Mouse (Mus musculus) lung, postnatal 0 days (tissue): ENCODE results near the gene Dpysl4. TPM values are rescaled to one million over a fixed set of nuclear protein-coding genes. Genes with fewer than 3 reads are reported as not detected.

ENCODE experiments used
- ATAC-seq: fragments of 200-750 bp; cut with Nextera tagmentation; 2 replicates; pipeline ENCODE4 v1.8.0; 2017; ENCODE audit warnings: moderate library complexity
- DNase-seq: peaks from one replicate; pipeline ENCODE4 v3.0.0-alpha.2; 2016; ENCODE audit warnings: low spot score
- H3K27ac ChIP-seq: fragments of 300-500 bp; sonication (generic); 2 replicates; pipeline ENCODE4 v1.5.1; 2014; ENCODE audit warnings: antibody characterized with exemption, mild to moderate bottlenecking, low read length, mixed read lengths
- H3K27me3 ChIP-seq: fragments of 300-500 bp; sonication (generic); replicated peaks from 2 replicates; pipeline ENCODE4 v1.6.1; 2014; ENCODE audit warnings: low read length, mixed read lengths; ENCODE audit not compliant: insufficient read depth
- H3K36me3 ChIP-seq: fragments of 300-500 bp; sonication (generic); 2 replicates; pipeline ENCODE4 v1.6.1; 2014; ENCODE audit warnings: low read length, mixed read lengths; ENCODE audit not compliant: insufficient read depth
- H3K4me1 ChIP-seq: fragments of 300-500 bp; sonication (generic); 2 replicates; pipeline ENCODE4 v1.6.1; 2014; ENCODE audit warnings: antibody characterized with exemption, low read depth, low read length, mixed read lengths; ENCODE audit not compliant: insufficient read depth
- H3K4me2 ChIP-seq: fragments of 300-500 bp; sonication (generic); replicated peaks from 2 replicates; pipeline ENCODE4 v1.6.1; 2014; ENCODE audit warnings: low read depth, mild to moderate bottlenecking, low read length, moderate library complexity, mixed read lengths
- H3K4me3 ChIP-seq: fragments of 300-500 bp; sonication (generic); 2 replicates; pipeline ENCODE4 v1.5.1; 2014; ENCODE audit warnings: low read depth, low read length
- H3K9ac ChIP-seq: fragments of 300-500 bp; sonication (generic); replicated peaks from 2 replicates; pipeline ENCODE4 v1.6.1; 2014; ENCODE audit warnings: low read depth, mild to moderate bottlenecking
- H3K9me3 ChIP-seq: fragments of 300-500 bp; sonication (generic); 2 replicates; pipeline ENCODE4 v1.6.1; 2016; ENCODE audit warnings: low read length, mixed read lengths
- CTCF ChIP-seq: IDR thresholded peaks from 2 replicates; pipeline ENCODE4 v1.5.1; 2016; ENCODE audit warnings: antibody characterized with exemption, mild to moderate bottlenecking
- EP300 ChIP-seq: IDR thresholded peaks from 2 replicates; pipeline ENCODE4 v1.6.1; 2016; ENCODE audit warnings: antibody characterized with exemption, mild to moderate bottlenecking, control low read depth
- WGBS: fragments of 180-500 bp; shearing (Covaris S2); extraction: QIAGEN DNeasy Blood & Tissue Kit; methylation state at CpG from one replicate; pipeline ENCODE4 v1.1.7; 2014; 5-methylcytosine and 5-hydroxymethylcytosine counted together
- polyA plus RNA-seq: library from polyadenylated mRNA; unstranded; fragments of >200 nt; fragmentation: Nextera tagmentation; extraction: Ambion mirVana; gene quantifications from 2 replicates; pipeline ENCODE4 v1.2.1, GENCODE M21; 2015

Dpysl4 gene
- polyA plus RNA-seq, 1 experiment from 2014 or later, result 0.54 TPM

GRCm38 (mm10) chr7:139136906-139137491, 51.2 kb downstream of the Dpysl4 start:
- Histone ChIP-seq H3K27me3 (no peaks in the 10 kb centered on the region), H3K9me3 (no peaks in the 10 kb centered on the region), H3K4me3 (no peak overlapping the region), H3K4me2 (no peak overlapping the region), H3K36me3 (no peaks in the 10 kb centered on the region), H3K27ac (no peak overlapping the region), H3K4me1 (no peaks in the 10 kb centered on the region), H3K9ac (no peak overlapping the region)
- ATAC-seq (no peak), DNase-seq (no peak)
- WGBS, result 46% methylated on average over 5 of the region's 5 CpGs
- TF ChIP-seq CTCF (no peak), EP300 (no peak)

- TF ChIP-seq CTCF (no peak), EP300 (no peak)
- no peaks in the 10 kb centered on the region for H3K4me1 ChIP-seq
- no peak for ATAC-seq
- no peak overlapping the region for H3K27ac ChIP-seq
- no peak for DNase-seq
- no peaks in the 10 kb centered on the region for H3K9me3 ChIP-seq
- H3K27me3 ChIP-seq, result no peaks in the 10 kb centered on the region
- no peak overlapping the region for H3K4me3 ChIP-seq
- no peaks in the 10 kb centered on the region for H3K36me3 ChIP-seq
- no peak overlapping the region for H3K9ac ChIP-seq
- H3K4me2 ChIP-seq, result no peak overlapping the region
- WGBS, result 41% methylated on average over 11 of the region's 11 CpGs
These were observed 54.2 kb downstream of the Dpysl4 start for GRCm38 (mm10) chr7:139139921-139140461.

- Histone ChIP-seq H3K4me3 (no peak overlapping the region), H3K4me1 (0 out of 2 replicates have a peak, but pooled peaks cover 2% of the 10 kb centered on the region)
- DNase-seq, result no peak
These were observed 58.0 kb downstream of the Dpysl4 start for GRCm38 (mm10) chr7:139143785-139144184.

GRCm38 (mm10) chr7:139145891-139146290, 60.1 kb downstream of the Dpysl4 start:
- H3K9me3 ChIP-seq, result no peaks in the 10 kb centered on the region
- no peaks in the 10 kb centered on the region for H3K36me3 ChIP-seq
- no peak overlapping the region for H3K9ac ChIP-seq
- DNase-seq (no peak), ATAC-seq (0 out of 2 replicates have a peak, but pooled peaks have one; percentile 23)
- H3K27me3 ChIP-seq, result no peaks in the 10 kb centered on the region
- H3K4me3 ChIP-seq, result no peak overlapping the region
- 0 out of 2 replicates have a peak, but pooled peaks cover 2% of the 10 kb centered on the region for H3K4me1 ChIP-seq
- WGBS, result 44% methylated on average over 7 of the region's 7 CpGs
- no peak for TF ChIP-seq CTCF
- TF ChIP-seq EP300, result no peak
- H3K27ac ChIP-seq, result no peak overlapping the region
- H3K4me2 ChIP-seq, result no peak overlapping the region

More at GRCm38 (mm10) chr7:139143785-139144184, 58.0 kb downstream of the Dpysl4 start:
- TF ChIP-seq CTCF (no peak), EP300 (no peak)
- no peaks in the 10 kb centered on the region for H3K27me3 ChIP-seq
- no peak for ATAC-seq
- H3K27ac ChIP-seq, result no peak overlapping the region
- no peaks in the 10 kb centered on the region for H3K9me3 ChIP-seq
- 47% methylated on average over 1 of the region's 1 CpGs for WGBS
- no peak overlapping the region for H3K9ac ChIP-seq
- H3K4me2 ChIP-seq, result no peak overlapping the region
- no peaks in the 10 kb centered on the region for H3K36me3 ChIP-seq

GRCm38 (mm10) chr7:139147360-139147759, 61.6 kb downstream of the Dpysl4 start:
- no peaks in the 10 kb centered on the region for H3K36me3 ChIP-seq
- no peak overlapping the region for H3K4me3 ChIP-seq
- no peak for ATAC-seq
- H3K27me3 ChIP-seq, result no peaks in the 10 kb centered on the region
- no peaks in the 10 kb centered on the region for H3K9me3 ChIP-seq
- TF ChIP-seq EP300 (no peak), CTCF (no peak)
- no peak overlapping the region for H3K9ac ChIP-seq
- H3K4me2 ChIP-seq, result no peak overlapping the region
- H3K27ac ChIP-seq, result no peak overlapping the region
- DNase-seq, result no peak
- 0 out of 2 replicates have a peak, but pooled peaks cover 2% of the 10 kb centered on the region for H3K4me1 ChIP-seq
- 23% methylated on average over 4 of the region's 4 CpGs for WGBS

GRCm38 (mm10) chr7:139149373-139149772, 63.6 kb downstream of the Dpysl4 start:
- TF ChIP-seq EP300, result no peak
- TF ChIP-seq CTCF, result no peak
- no peak for ATAC-seq
- 36% methylated on average over 7 of the region's 7 CpGs for WGBS
- no peaks in the 10 kb centered on the region for H3K9me3 ChIP-seq
- H3K27me3 ChIP-seq, result no peaks in the 10 kb centered on the region
- H3K27ac ChIP-seq, result no peak overlapping the region
- no peak overlapping the region for H3K9ac ChIP-seq
- no peaks in the 10 kb centered on the region for H3K36me3 ChIP-seq
- DNase-seq, result no peak
- H3K4me3 ChIP-seq, result no peak overlapping the region
- H3K4me1 ChIP-seq, result 0 out of 2 replicates have a peak, but pooled peaks cover 2% of the 10 kb centered on the region
- H3K4me2 ChIP-seq, result no peak overlapping the region
